Mouse (Mus musculus): ENCODE data around the gene Nubp2. TPM values are rescaled to one million over a fixed set of nuclear protein-coding genes. Genes with fewer than 3 reads are reported as not detected.

Nubp2 gene
- polyA plus RNA-seq, 1 experiment, result 29.8 TPM

GRCm38 (mm10) chr17:24847386-24847785 lies 38.8 kb downstream of the Nubp2 start:
- Histone ChIP-seq H3K4me1 (ENCODE audit: control insufficient read depth, insufficient read depth, low read length) (peaks cover 2% of the 10 kb centered on the region), H3K27ac (ENCODE audit: insufficient read depth, low read length) (no peak overlapping the region), H3K27me3 (ENCODE audit: control insufficient read depth, insufficient read depth, low read length, poor library complexity, severe bottlenecking) (no peaks in the 10 kb centered on the region), H3K36me3 (ENCODE audit: control insufficient read depth, insufficient read depth, low read length, poor library complexity, severe bottlenecking) (no peaks in the 10 kb centered on the region), H3K9ac (ENCODE audit: low read depth, poor library complexity, severe bottlenecking) (no peak overlapping the region), H3K4me3 (ENCODE audit: low read depth, low read length) (no peak overlapping the region), H3K9me3 (replicated peaks; ENCODE audit: control insufficient read depth, insufficient read depth, low read length, poor library complexity, severe bottlenecking) (no peaks in the 10 kb centered on the region)
- TF ChIP-seq POLR2A (IDR thresholded peaks at IDR 0.05; ENCODE audit: insufficient read depth, low read length) (no peak), EP300 (IDR thresholded peaks at IDR 0.05; ENCODE audit: insufficient read depth, low read depth, low read length) (no peak), CTCF (IDR thresholded peaks at IDR 0.05; ENCODE audit: low read depth, low read length) (no peak)

- TF ChIP-seq CTCF (IDR thresholded peaks at IDR 0.05; ENCODE audit: low read depth, low read length) (no peak), EP300 (IDR thresholded peaks at IDR 0.05; ENCODE audit: insufficient read depth, low read depth, low read length) (no peak), POLR2A (IDR thresholded peaks at IDR 0.05; ENCODE audit: insufficient read depth, low read length) (no peak)
- no peak overlapping the region for H3K4me3 ChIP-seq (ENCODE audit: low read depth, low read length)
- H3K9ac ChIP-seq (ENCODE audit: low read depth, poor library complexity, severe bottlenecking), result no peak overlapping the region
- H3K9me3 ChIP-seq (replicated peaks; ENCODE audit: control insufficient read depth, insufficient read depth, low read length, poor library complexity, severe bottlenecking), result no peaks in the 10 kb centered on the region
- H3K27me3 ChIP-seq (ENCODE audit: control insufficient read depth, insufficient read depth, low read length, poor library complexity, severe bottlenecking), result no peaks in the 10 kb centered on the region
- peaks cover 2% of the 10 kb centered on the region for H3K4me1 ChIP-seq (ENCODE audit: control insufficient read depth, insufficient read depth, low read length)
- no peak overlapping the region for H3K27ac ChIP-seq (ENCODE audit: insufficient read depth, low read length)
- no peaks in the 10 kb centered on the region for H3K36me3 ChIP-seq (ENCODE audit: control insufficient read depth, insufficient read depth, low read length, poor library complexity, severe bottlenecking)
Observed at GRCm38 (mm10) chr17:24844525-24844924, 41.6 kb downstream of the Nubp2 start.

GRCm38 (mm10) chr17:24842631-24843030 lies 43.5 kb downstream of the Nubp2 start:
- Histone ChIP-seq H3K9ac (ENCODE audit: low read depth, poor library complexity, severe bottlenecking) (no peak overlapping the region), H3K27me3 (ENCODE audit: control insufficient read depth, insufficient read depth, low read length, poor library complexity, severe bottlenecking) (no peaks in the 10 kb centered on the region), H3K9me3 (replicated peaks; ENCODE audit: control insufficient read depth, insufficient read depth, low read length, poor library complexity, severe bottlenecking) (no peaks in the 10 kb centered on the region), H3K36me3 (ENCODE audit: control insufficient read depth, insufficient read depth, low read length, poor library complexity, severe bottlenecking) (no peaks in the 10 kb centered on the region), H3K4me1 (ENCODE audit: control insufficient read depth, insufficient read depth, low read length) (no peaks in the 10 kb centered on the region), H3K27ac (ENCODE audit: insufficient read depth, low read length) (no peak overlapping the region), H3K4me3 (ENCODE audit: low read depth, low read length) (no peak overlapping the region)
- TF ChIP-seq CTCF (IDR thresholded peaks at IDR 0.05; ENCODE audit: low read depth, low read length) (peak; percentile 39), POLR2A (IDR thresholded peaks at IDR 0.05; ENCODE audit: insufficient read depth, low read length) (no peak), EP300 (IDR thresholded peaks at IDR 0.05; ENCODE audit: insufficient read depth, low read depth, low read length) (no peak)

DNA sequence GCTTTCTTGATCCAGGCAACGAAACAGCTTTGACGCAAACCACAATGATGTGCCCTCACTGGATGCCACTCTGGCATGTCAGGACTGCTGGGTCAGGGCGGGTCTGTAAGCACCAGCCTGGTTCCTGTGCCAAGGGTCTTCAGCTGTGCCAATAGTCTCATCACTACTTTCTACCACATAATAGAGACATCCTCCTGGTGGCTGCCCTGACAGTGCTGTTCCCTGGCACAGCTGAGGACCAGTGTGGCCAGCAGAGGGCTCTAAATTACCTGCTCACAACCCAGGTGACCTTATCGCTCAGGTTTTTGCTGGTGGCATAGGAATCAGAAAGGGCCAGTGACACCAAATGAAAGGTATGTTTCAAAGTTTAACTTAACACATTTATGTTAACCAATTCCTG lies 45.0 kb downstream of the Nubp2 start:
- no peaks in the 10 kb centered on the region for H3K27me3 ChIP-seq (ENCODE audit: control insufficient read depth, insufficient read depth, low read length, poor library complexity, severe bottlenecking)
- no peak overlapping the region for H3K27ac ChIP-seq (ENCODE audit: insufficient read depth, low read length)
- H3K9me3 ChIP-seq (replicated peaks; ENCODE audit: control insufficient read depth, insufficient read depth, low read length, poor library complexity, severe bottlenecking), result no peaks in the 10 kb centered on the region
- no peak overlapping the region for H3K9ac ChIP-seq (ENCODE audit: low read depth, poor library complexity, severe bottlenecking)
- H3K4me1 ChIP-seq (ENCODE audit: control insufficient read depth, insufficient read depth, low read length), result no peaks in the 10 kb centered on the region
- TF ChIP-seq CTCF (IDR thresholded peaks at IDR 0.05; ENCODE audit: low read depth, low read length) (peak; percentile 73), POLR2A (IDR thresholded peaks at IDR 0.05; ENCODE audit: insufficient read depth, low read length) (no peak)
- no peak overlapping the region for H3K4me3 ChIP-seq (ENCODE audit: low read depth, low read length)
- no peaks in the 10 kb centered on the region for H3K36me3 ChIP-seq (ENCODE audit: control insufficient read depth, insufficient read depth, low read length, poor library complexity, severe bottlenecking)

- H3K36me3 ChIP-seq (ENCODE audit: control insufficient read depth, insufficient read depth, low read length, poor library complexity, severe bottlenecking), result no peaks in the 10 kb centered on the region
- no peak for TF ChIP-seq EP300 (IDR thresholded peaks at IDR 0.05; ENCODE audit: insufficient read depth, low read depth, low read length)
- TF ChIP-seq POLR2A (IDR thresholded peaks at IDR 0.05; ENCODE audit: insufficient read depth, low read length), result no peak
- no peak for TF ChIP-seq CTCF (IDR thresholded peaks at IDR 0.05; ENCODE audit: low read depth, low read length)
Observed at GRCm38 (mm10) chr17:24840341-24840740, 45.8 kb downstream of the Nubp2 start.

GRCm38 (mm10) chr17:24839842-24840241 lies 46.3 kb downstream of the Nubp2 start, which contains the start of gene Hagh:
Gene Hagh, plus strand, starts transcription at chr17:24840143.
- no peaks in the 10 kb centered on the region for H3K4me1 ChIP-seq (ENCODE audit: control insufficient read depth, insufficient read depth, low read length)
- no peaks in the 10 kb centered on the region for H3K27me3 ChIP-seq (ENCODE audit: control insufficient read depth, insufficient read depth, low read length, poor library complexity, severe bottlenecking)
- H3K27ac ChIP-seq (ENCODE audit: insufficient read depth, low read length), result no peak within 1 kb of the TSS
- no peaks in the 10 kb centered on the region for H3K9me3 ChIP-seq (replicated peaks; ENCODE audit: control insufficient read depth, insufficient read depth, low read length, poor library complexity, severe bottlenecking)
- H3K36me3 ChIP-seq (ENCODE audit: control insufficient read depth, insufficient read depth, low read length, poor library complexity, severe bottlenecking), result no peaks in the 10 kb centered on the region
- no peak within 1 kb of the TSS for H3K4me3 ChIP-seq (ENCODE audit: low read depth, low read length)
- TF ChIP-seq CTCF (IDR thresholded peaks at IDR 0.05; ENCODE audit: low read depth, low read length), result no peak
- TF ChIP-seq POLR2A (IDR thresholded peaks at IDR 0.05; ENCODE audit: insufficient read depth, low read length), result no peak
- no peak for TF ChIP-seq EP300 (IDR thresholded peaks at IDR 0.05; ENCODE audit: insufficient read depth, low read depth, low read length)
- no peak within 1 kb of the TSS for H3K9ac ChIP-seq (ENCODE audit: low read depth, poor library complexity, severe bottlenecking)

More at GRCm38 (mm10) chr17:24840341-24840740, 45.8 kb downstream of the Nubp2 start:
- no peak overlapping the region for H3K27ac ChIP-seq (ENCODE audit: insufficient read depth, low read length)
- no peak overlapping the region for H3K9ac ChIP-seq (ENCODE audit: low read depth, poor library complexity, severe bottlenecking)
- no peaks in the 10 kb centered on the region for H3K9me3 ChIP-seq (replicated peaks; ENCODE audit: control insufficient read depth, insufficient read depth, low read length, poor library complexity, severe bottlenecking)
- no peak overlapping the region for H3K4me3 ChIP-seq (ENCODE audit: low read depth, low read length)
- H3K27me3 ChIP-seq (ENCODE audit: control insufficient read depth, insufficient read depth, low read length, poor library complexity, severe bottlenecking), result no peaks in the 10 kb centered on the region
- H3K4me1 ChIP-seq (ENCODE audit: control insufficient read depth, insufficient read depth, low read length), result no peaks in the 10 kb centered on the region

Other genes with a start within 250 kb of the Nubp2 start
- gene Slc9a3r2, start 236.0 kb downstream of the Nubp2 start, polyA plus RNA-seq (2011; ENCODE audit: insufficient read depth, insufficient read length, low read depth, missing spikeins), result 10.3 and 13.5 TPM in 2 replicates
- gene Npw, start 227.9 kb downstream of the Nubp2 start, polyA plus RNA-seq (2011; ENCODE audit: insufficient read depth, insufficient read length, low read depth, missing spikeins), result 1.6 TPM in 1 of 2 replicates, not detected in the other
- gene Zfp598, start 216.7 kb downstream of the Nubp2 start, polyA plus RNA-seq (2011; ENCODE audit: insufficient read depth, insufficient read length, low read depth, missing spikeins), result 39.0 and 42.1 TPM in 2 replicates
- 8.1 and 8.9 TPM in 2 replicates for gene Syngr3, start 196.4 kb downstream of the Nubp2 start, polyA plus RNA-seq (2011; ENCODE audit: insufficient read depth, insufficient read length, low read depth, missing spikeins)
- 79.6 and 84.0 TPM in 2 replicates for gene Gfer, start 190.2 kb downstream of the Nubp2 start, polyA plus RNA-seq (2011; ENCODE audit: insufficient read depth, insufficient read length, low read depth, missing spikeins)
- 1.2 and 2.3 TPM in 2 replicates for gene Noxo1, start 190.1 kb downstream of the Nubp2 start, polyA plus RNA-seq (2011; ENCODE audit: insufficient read depth, insufficient read length, low read depth, missing spikeins)
- 43.3 and 44.4 TPM in 2 replicates for gene Tbl3, start 178.7 kb downstream of the Nubp2 start, polyA plus RNA-seq (2011; ENCODE audit: insufficient read depth, insufficient read length, low read depth, missing spikeins)
- not detected in 2 replicates for gene Rnf151, start 168.3 kb downstream of the Nubp2 start, polyA plus RNA-seq (2011; ENCODE audit: insufficient read depth, insufficient read length, low read depth, missing spikeins)
- 1,670 and 1,851 TPM in 2 replicates for gene Rps2, start 168.2 kb downstream of the Nubp2 start, polyA plus RNA-seq (2011; ENCODE audit: insufficient read depth, insufficient read length, low read depth, missing spikeins)
- gene Ndufb10, start 161.9 kb downstream of the Nubp2 start, polyA plus RNA-seq (2011; ENCODE audit: insufficient read depth, insufficient read length, low read depth, missing spikeins), result 88.7 and 90.9 TPM in 2 replicates
- gene Rpl3l, start 158.5 kb downstream of the Nubp2 start, polyA plus RNA-seq (2011; ENCODE audit: insufficient read depth, insufficient read length, low read depth, missing spikeins), result 0.65 TPM in 1 of 2 replicates, not detected in the other
- 27.8 and 34.5 TPM in 2 replicates for gene Msrb1, start 149.7 kb downstream of the Nubp2 start, polyA plus RNA-seq (2011; ENCODE audit: insufficient read depth, insufficient read length, low read depth, missing spikeins)
- 0.72 TPM in 1 of 2 replicates, not detected in the other for gene Hs3st6, start 133.4 kb downstream of the Nubp2 start, polyA plus RNA-seq (2011; ENCODE audit: insufficient read depth, insufficient read length, low read depth, missing spikeins)
- not detected in 2 replicates for gene Meiob, start 82.1 kb downstream of the Nubp2 start, polyA plus RNA-seq (2011; ENCODE audit: insufficient read depth, insufficient read length, low read depth, missing spikeins)
- 26.9 and 30.2 TPM in 2 replicates for gene Hagh, start 46.2 kb downstream of the Nubp2 start, polyA plus RNA-seq (2011; ENCODE audit: insufficient read depth, insufficient read length, low read depth, missing spikeins)
- 11.2 and 11.7 TPM in 2 replicates for gene Fahd1, start 36.0 kb downstream of the Nubp2 start, polyA plus RNA-seq (2011; ENCODE audit: insufficient read depth, insufficient read length, low read depth, missing spikeins)
- gene Igfals, start 20.4 kb downstream of the Nubp2 start, polyA plus RNA-seq (2011; ENCODE audit: insufficient read depth, insufficient read length, low read depth, missing spikeins), result 3.0 and 3.8 TPM in 2 replicates
- gene Spsb3, start 294 bp upstream of the Nubp2 start, polyA plus RNA-seq (2011; ENCODE audit: insufficient read depth, insufficient read length, low read depth, missing spikeins), result 10.5 and 13.8 TPM in 2 replicates
- gene Eme2, start 8.7 kb upstream of the Nubp2 start, polyA plus RNA-seq (2011; ENCODE audit: insufficient read depth, insufficient read length, low read depth, missing spikeins), result 4.0 and 6.8 TPM in 2 replicates
- 29.9 and 35.5 TPM in 2 replicates for gene Mrps34, start 8.8 kb upstream of the Nubp2 start, polyA plus RNA-seq (2011; ENCODE audit: insufficient read depth, insufficient read length, low read depth, missing spikeins)
- 31.1 and 32.3 TPM in 2 replicates for gene Nme3, start 10.2 kb upstream of the Nubp2 start, polyA plus RNA-seq (2011; ENCODE audit: insufficient read depth, insufficient read length, low read depth, missing spikeins)
- gene Mapk8ip3, start 50.6 kb upstream of the Nubp2 start, polyA plus RNA-seq (2011; ENCODE audit: insufficient read depth, insufficient read length, low read depth, missing spikeins), result 54.8 and 59.5 TPM in 2 replicates
- gene Jpt2, start 74.3 kb upstream of the Nubp2 start, polyA plus RNA-seq (2011; ENCODE audit: insufficient read depth, insufficient read length, low read depth, missing spikeins), result 220 and 226 TPM in 2 replicates
- 18.1 and 19.4 TPM in 2 replicates for gene Cramp1l, start 129.4 kb upstream of the Nubp2 start, polyA plus RNA-seq (2011; ENCODE audit: insufficient read depth, insufficient read length, low read depth, missing spikeins)
- 24.2 and 32.6 TPM in 2 replicates for gene Ift140, start 129.7 kb upstream of the Nubp2 start, polyA plus RNA-seq (2011; ENCODE audit: insufficient read depth, insufficient read length, low read depth, missing spikeins)
- gene Tmem204, start 197.2 kb upstream of the Nubp2 start, polyA plus RNA-seq (2011; ENCODE audit: insufficient read depth, insufficient read length, low read depth, missing spikeins), result 0.70 TPM in 1 of 2 replicates, not detected in the other
- gene Telo2, start 229.6 kb upstream of the Nubp2 start, polyA plus RNA-seq (2011; ENCODE audit: insufficient read depth, insufficient read length, low read depth, missing spikeins), result 17.1 and 18.3 TPM in 2 replicates
- not detected in 2 replicates for gene Ptx4, start 234.4 kb upstream of the Nubp2 start, polyA plus RNA-seq (2011; ENCODE audit: insufficient read depth, insufficient read length, low read depth, missing spikeins)
- gene Clcn7, start 247.0 kb upstream of the Nubp2 start, polyA plus RNA-seq (2011; ENCODE audit: insufficient read depth, insufficient read length, low read depth, missing spikeins), result 16.0 and 20.9 TPM in 2 replicates

All from ES-Bruce4 (cell line).